Mouse (Mus musculus): ENCODE measurements at regions not wholly inside any gene's neighbourhood (a gene's known extent, or its start where the extent isn't known, plus 50 kb on each side); places are given as distances from the start of the nearest gene placed in this dataset.

DNA sequence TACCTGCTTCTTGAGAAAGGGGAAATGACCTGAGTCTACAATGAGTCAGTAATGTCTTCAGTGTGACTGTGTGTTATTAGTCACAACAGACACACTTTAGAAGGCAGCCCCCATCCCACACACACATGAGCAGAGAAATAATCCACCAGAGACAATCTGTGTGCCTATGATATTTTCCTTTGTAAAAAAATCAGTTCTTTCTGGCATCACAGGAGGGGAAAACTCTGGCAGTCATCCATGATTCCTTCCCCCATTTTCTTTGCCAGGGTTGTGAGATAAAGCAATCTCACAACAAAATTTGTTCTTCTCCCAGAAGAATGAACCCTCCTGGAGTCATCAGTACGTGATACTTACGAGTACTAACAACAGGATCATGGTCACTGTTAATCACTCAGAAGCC is 236.2 kb downstream of the 1500009L16Rik start:
- ATAC-seq (ENCODE audit: insufficient number of reproducible peaks, insufficient read depth, low FRiP score, low read depth) = no peak
- no peaks in the 10 kb centered on the region for H3K27me3 ChIP-seq (ENCODE audit: control insufficient read depth, insufficient read depth, low read length)
- H3K9ac ChIP-seq (replicated peaks; ENCODE audit: low read depth, low read length) = no peak overlapping the region
- no peak overlapping the region for H3K4me3 ChIP-seq (ENCODE audit: low read depth, low read length)
- H3K4me1 ChIP-seq (ENCODE audit: control insufficient read depth, insufficient read depth, low read length) = no peaks in the 10 kb centered on the region
- H3K27ac ChIP-seq (ENCODE audit: low read length) = no peak overlapping the region
- no peak overlapping the region for H3K4me2 ChIP-seq (replicated peaks; ENCODE audit: low read depth, low read length)
- H3K9me3 ChIP-seq (ENCODE audit: control insufficient read depth, low read depth, low read length) = no peaks in the 10 kb centered on the region
- no peaks in the 10 kb centered on the region for H3K36me3 ChIP-seq (ENCODE audit: control insufficient read depth, insufficient read depth, low read length)
- WGBS = 90% methylated on average over 2 of the region's 2 CpGs

GRCm38 (mm10) chr10:83963232-83963760 is 240.6 kb downstream of the 1500009L16Rik start:
- Histone ChIP-seq H3K27me3 (ENCODE audit: control insufficient read depth, insufficient read depth, low read length) (no peaks in the 10 kb centered on the region), H3K4me2 (replicated peaks; ENCODE audit: low read depth, low read length) (no peak overlapping the region), H3K4me1 (ENCODE audit: control insufficient read depth, insufficient read depth, low read length) (0 out of 2 replicates have a peak, but pooled peaks cover 5% of the 10 kb centered on the region), H3K36me3 (ENCODE audit: control insufficient read depth, insufficient read depth, low read length) (no peaks in the 10 kb centered on the region), H3K9me3 (ENCODE audit: control insufficient read depth, low read depth, low read length) (no peaks in the 10 kb centered on the region), H3K27ac (ENCODE audit: low read length) (no peak overlapping the region), H3K9ac (replicated peaks; ENCODE audit: low read depth, low read length) (no peak overlapping the region), H3K4me3 (ENCODE audit: low read depth, low read length) (no peak overlapping the region)
- 76% methylated on average over 12 of the region's 12 CpGs for WGBS
- ATAC-seq (ENCODE audit: insufficient number of reproducible peaks, insufficient read depth, low FRiP score, low read depth) = no peak

DNA sequence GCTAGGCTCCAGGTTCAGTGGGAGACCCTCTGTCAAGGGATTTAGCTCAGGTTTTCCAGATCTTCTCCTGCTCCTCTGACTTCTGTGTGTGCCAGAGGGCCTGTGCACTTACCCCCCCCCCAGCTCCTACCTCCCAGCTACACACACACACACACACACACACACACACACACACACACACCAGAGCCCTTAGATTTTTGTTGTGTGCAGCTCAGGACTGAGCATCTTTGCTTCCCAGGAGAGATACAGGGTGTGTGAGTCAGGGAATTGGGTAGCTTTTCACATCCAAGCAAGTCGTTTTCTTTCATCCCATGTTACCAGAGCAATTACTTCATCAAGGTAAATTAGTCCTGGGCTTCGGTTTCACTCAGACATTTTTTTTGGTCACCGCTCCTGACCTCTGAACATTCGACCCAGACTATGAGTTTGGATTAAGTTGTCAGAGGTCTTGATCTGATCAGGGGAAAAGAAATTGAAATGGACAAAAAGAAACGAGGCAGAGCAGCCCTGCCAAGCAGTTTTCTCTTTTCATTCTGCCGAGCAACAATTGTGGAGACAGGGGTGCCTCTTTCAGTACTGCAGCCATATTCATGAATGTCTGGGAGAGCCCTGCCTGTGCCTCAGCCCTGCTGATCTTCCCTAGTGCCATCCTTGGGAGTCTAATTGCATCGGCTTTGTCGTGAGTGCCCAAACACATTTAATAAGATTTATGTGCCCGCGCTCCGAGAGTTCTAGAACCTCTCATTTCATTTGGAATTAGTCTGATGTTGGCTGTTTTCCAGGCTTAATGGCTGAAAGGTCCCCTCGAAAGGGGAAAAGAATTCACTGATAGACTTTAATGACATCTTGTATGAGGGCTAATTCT is 241.3 kb downstream of the 1500009L16Rik start:
- WGBS = 19% methylated on average over 12 of the region's 12 CpGs
- Histone ChIP-seq H3K9me3 (ENCODE audit: control insufficient read depth, low read depth, low read length) (no peaks in the 10 kb centered on the region), H3K36me3 (ENCODE audit: control insufficient read depth, insufficient read depth, low read length) (no peaks in the 10 kb centered on the region), H3K4me2 (replicated peaks; ENCODE audit: low read depth, low read length) (no peak overlapping the region), H3K4me3 (ENCODE audit: low read depth, low read length) (no peak overlapping the region), H3K4me1 (ENCODE audit: control insufficient read depth, insufficient read depth, low read length) (0 out of 2 replicates have a peak, but pooled peaks cover 5% of the 10 kb centered on the region), H3K27ac (ENCODE audit: low read length) (no peak overlapping the region), H3K27me3 (ENCODE audit: control insufficient read depth, insufficient read depth, low read length) (no peaks in the 10 kb centered on the region), H3K9ac (replicated peaks; ENCODE audit: low read depth, low read length) (no peak overlapping the region)
- ATAC-seq (ENCODE audit: insufficient number of reproducible peaks, insufficient read depth, low FRiP score, low read depth) = no peak

GRCm38 (mm10) chr10:83964838-83965237 is 242.2 kb downstream of the 1500009L16Rik start:
- Histone ChIP-seq H3K4me2 (replicated peaks; ENCODE audit: low read depth, low read length) (no peak overlapping the region), H3K9me3 (ENCODE audit: control insufficient read depth, low read depth, low read length) (no peaks in the 10 kb centered on the region), H3K9ac (replicated peaks; ENCODE audit: low read depth, low read length) (no peak overlapping the region), H3K4me3 (ENCODE audit: low read depth, low read length) (no peak overlapping the region), H3K36me3 (ENCODE audit: control insufficient read depth, insufficient read depth, low read length) (no peaks in the 10 kb centered on the region), H3K4me1 (ENCODE audit: control insufficient read depth, insufficient read depth, low read length) (0 out of 2 replicates have a peak, but pooled peaks cover 5% of the 10 kb centered on the region), H3K27ac (ENCODE audit: low read length) (no peak overlapping the region), H3K27me3 (ENCODE audit: control insufficient read depth, insufficient read depth, low read length) (no peaks in the 10 kb centered on the region)
- no peak for ATAC-seq (ENCODE audit: insufficient number of reproducible peaks, insufficient read depth, low FRiP score, low read depth)
- 39% methylated on average over 5 of the region's 5 CpGs for WGBS

DNA sequence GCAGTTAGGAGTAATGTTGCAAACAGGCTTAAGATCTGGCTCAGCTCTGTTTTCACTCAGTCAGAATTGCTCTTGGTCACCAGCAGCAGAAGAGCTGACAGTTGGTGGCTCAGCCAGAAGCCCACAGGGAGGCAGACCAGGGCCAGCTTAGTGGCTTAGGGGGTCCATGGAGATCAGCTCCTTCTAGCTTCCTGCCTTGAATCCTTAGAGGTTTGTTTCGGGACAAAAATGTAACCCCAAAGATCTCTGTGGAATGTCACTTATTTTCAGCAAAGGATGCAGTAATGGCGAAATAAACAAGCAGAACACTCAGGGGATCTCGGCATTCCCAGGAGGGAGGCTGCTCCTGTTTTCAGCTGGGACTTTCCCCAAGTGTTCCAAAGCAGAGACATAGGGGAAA is 247.8 kb downstream of the 1500009L16Rik start:
- no peaks in the 10 kb centered on the region for H3K36me3 ChIP-seq (ENCODE audit: control insufficient read depth, insufficient read depth, low read length)
- WGBS = 53% methylated on average over 3 of the region's 3 CpGs
- no peak for ATAC-seq (ENCODE audit: insufficient number of reproducible peaks, insufficient read depth, low FRiP score, low read depth)

GRCm38 (mm10) chr10:83974548-83974947 is 251.9 kb downstream of the 1500009L16Rik start:
- 55% methylated on average over 6 of the region's 6 CpGs for WGBS
- no peak overlapping the region for H3K4me3 ChIP-seq (ENCODE audit: low read depth, low read length)
- no peaks in the 10 kb centered on the region for H3K4me1 ChIP-seq (ENCODE audit: control insufficient read depth, insufficient read depth, low read length)
- H3K27ac ChIP-seq (ENCODE audit: low read length) = no peak overlapping the region
- no peak for ATAC-seq (ENCODE audit: insufficient number of reproducible peaks, insufficient read depth, low FRiP score, low read depth)
- H3K27me3 ChIP-seq (ENCODE audit: control insufficient read depth, insufficient read depth, low read length) = no peaks in the 10 kb centered on the region
- H3K36me3 ChIP-seq (ENCODE audit: control insufficient read depth, insufficient read depth, low read length) = no peaks in the 10 kb centered on the region
- no peak overlapping the region for H3K4me2 ChIP-seq (replicated peaks; ENCODE audit: low read depth, low read length)
- H3K9ac ChIP-seq (replicated peaks; ENCODE audit: low read depth, low read length) = no peak overlapping the region
- no peaks in the 10 kb centered on the region for H3K9me3 ChIP-seq (ENCODE audit: control insufficient read depth, low read depth, low read length)

More for the DNA sequence above, 247.8 kb downstream of the 1500009L16Rik start:
- H3K27me3 ChIP-seq (ENCODE audit: control insufficient read depth, insufficient read depth, low read length) = no peaks in the 10 kb centered on the region
- H3K9ac ChIP-seq (replicated peaks; ENCODE audit: low read depth, low read length) = no peak overlapping the region
- no peak overlapping the region for H3K27ac ChIP-seq (ENCODE audit: low read length)
- H3K4me2 ChIP-seq (replicated peaks; ENCODE audit: low read depth, low read length) = no peak overlapping the region
- H3K4me1 ChIP-seq (ENCODE audit: control insufficient read depth, insufficient read depth, low read length) = no peaks in the 10 kb centered on the region
- H3K4me3 ChIP-seq (ENCODE audit: low read depth, low read length) = no peak overlapping the region
- H3K9me3 ChIP-seq (ENCODE audit: control insufficient read depth, low read depth, low read length) = no peaks in the 10 kb centered on the region

DNA sequence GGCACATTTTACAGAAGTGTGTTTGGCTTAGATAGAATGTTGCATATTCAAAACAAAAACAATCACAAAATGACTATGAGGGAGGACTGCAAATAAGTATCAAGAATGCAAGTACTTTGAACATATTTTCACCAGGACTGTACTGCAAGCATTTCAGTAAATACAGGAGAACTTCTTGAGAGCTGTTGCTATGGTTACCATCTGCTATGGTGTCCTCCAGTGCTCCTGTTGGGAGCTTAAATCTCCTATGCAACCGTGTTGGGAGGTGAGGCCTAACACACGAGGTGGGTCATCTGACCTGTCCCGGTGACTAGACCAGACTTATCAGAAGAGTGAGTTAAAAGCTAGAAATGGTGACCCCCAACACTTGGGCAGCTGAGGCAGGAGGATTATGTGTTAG is 253.9 kb downstream of the 1500009L16Rik start:
- Histone ChIP-seq H3K4me1 (ENCODE audit: control insufficient read depth, insufficient read depth, low read length) (no peaks in the 10 kb centered on the region), H3K36me3 (ENCODE audit: control insufficient read depth, insufficient read depth, low read length) (no peaks in the 10 kb centered on the region), H3K4me2 (replicated peaks; ENCODE audit: low read depth, low read length) (no peak overlapping the region), H3K4me3 (ENCODE audit: low read depth, low read length) (no peak overlapping the region), H3K9ac (replicated peaks; ENCODE audit: low read depth, low read length) (no peak overlapping the region), H3K27ac (ENCODE audit: low read length) (no peak overlapping the region), H3K9me3 (ENCODE audit: control insufficient read depth, low read depth, low read length) (no peaks in the 10 kb centered on the region), H3K27me3 (ENCODE audit: control insufficient read depth, insufficient read depth, low read length) (no peaks in the 10 kb centered on the region)
- WGBS = 48% methylated on average over 3 of the region's 3 CpGs
- ATAC-seq (ENCODE audit: insufficient number of reproducible peaks, insufficient read depth, low FRiP score, low read depth) = no peak

DNA sequence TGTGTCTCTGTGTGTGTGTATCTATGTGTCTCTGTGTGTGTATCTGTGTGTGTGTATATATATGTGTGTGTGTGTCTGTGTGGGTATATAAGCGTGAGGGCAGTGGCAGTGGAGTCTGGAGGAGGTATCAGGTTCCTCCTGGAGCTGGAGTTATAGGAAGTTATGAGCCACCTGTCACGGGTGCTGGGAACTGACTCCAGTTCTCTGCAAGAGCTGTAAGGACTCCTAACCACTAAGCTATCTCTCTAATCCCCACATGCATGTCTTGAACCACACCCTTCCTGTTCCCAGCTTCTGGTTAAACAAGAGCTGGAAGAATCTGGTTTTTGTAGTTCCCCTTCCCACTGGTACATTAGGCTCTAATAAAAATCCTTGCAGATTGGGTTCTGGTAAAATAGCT is 257.3 kb downstream of the 1500009L16Rik start:
- no peak overlapping the region for H3K4me3 ChIP-seq (ENCODE audit: low read depth, low read length)
- 68% methylated on average over 2 of the region's 2 CpGs for WGBS
- H3K9me3 ChIP-seq (ENCODE audit: control insufficient read depth, low read depth, low read length) = no peaks in the 10 kb centered on the region
- H3K27ac ChIP-seq (ENCODE audit: low read length) = no peak overlapping the region
- H3K27me3 ChIP-seq (ENCODE audit: control insufficient read depth, insufficient read depth, low read length) = no peaks in the 10 kb centered on the region
- no peaks in the 10 kb centered on the region for H3K36me3 ChIP-seq (ENCODE audit: control insufficient read depth, insufficient read depth, low read length)
- H3K9ac ChIP-seq (replicated peaks; ENCODE audit: low read depth, low read length) = no peak overlapping the region
- no peaks in the 10 kb centered on the region for H3K4me1 ChIP-seq (ENCODE audit: control insufficient read depth, insufficient read depth, low read length)
- no peak for ATAC-seq (ENCODE audit: insufficient number of reproducible peaks, insufficient read depth, low FRiP score, low read depth)
- H3K4me2 ChIP-seq (replicated peaks; ENCODE audit: low read depth, low read length) = no peak overlapping the region
